Mouse (Mus musculus) natural killer cell, adult 2 months (primary cell): ENCODE results near the gene Nop9.

Experiments used
- DNase-seq, 2 experiments: peaks; one replicate each; pipeline ENCODE4 v3.0.0; 2022; ENCODE audit warnings: low spot score in 2 of 2

Nop9 gene

GRCm38 (mm10) chr14:55727889-55728685, 17.4 kb upstream of the Nop9 start:
- DNase-seq: no peak

- DNase-seq: no peak
These were observed 15.4 kb upstream of the Nop9 start for GRCm38 (mm10) chr14:55730116-55730515.

GRCm38 (mm10) chr14:55730531-55731032, 14.9 kb upstream of the Nop9 start:
- no peak for DNase-seq

- DNase-seq: no peak
These were observed 11.6 kb upstream of the Nop9 start for GRCm38 (mm10) chr14:55733889-55734288.

GRCm38 (mm10) chr14:55734869-55735268, 10.6 kb upstream of the Nop9 start:
- DNase-seq: no peak

- no peak for DNase-seq
These were observed 10.2 kb upstream of the Nop9 start for GRCm38 (mm10) chr14:55735334-55735733.

- DNase-seq: no peak
These were observed 9.7 kb upstream of the Nop9 start for GRCm38 (mm10) chr14:55735758-55736157.

GRCm38 (mm10) chr14:55737086-55737687, 8.3 kb upstream of the Nop9 start:
- no peak for DNase-seq

GRCm38 (mm10) chr14:55743711-55744110, 1.8 kb upstream of the Nop9 start:
- DNase-seq: peak; percentile 84 to 89

- DNase-seq: no peak
These were observed 356 bp downstream of the Nop9 start for GRCm38 (mm10) chr14:55745861-55746237.

- no peak for DNase-seq
These were observed 1.8 kb downstream of the Nop9 start for GRCm38 (mm10) chr14:55747051-55747847.

GRCm38 (mm10) chr14:55757566-55757965, 12.1 kb downstream of the Nop9 start:
- DNase-seq: no peak

- no peak for DNase-seq
These were observed 12.9 kb downstream of the Nop9 start, which contains the start of gene Cideb for GRCm38 (mm10) chr14:55758363-55758784. Gene Cideb, minus strand, starts transcription at chr14:55758458.

- DNase-seq: peak; percentile 83 to 90
These were observed 14.7 kb downstream of the Nop9 start for GRCm38 (mm10) chr14:55760156-55760555.

- DNase-seq: no peak
These were observed 15.7 kb downstream of the Nop9 start, which contains the start of gene Ltb4r2 for GRCm38 (mm10) chr14:55761163-55761562. Gene Ltb4r2, plus strand, starts transcription at chr14:55761428.

GRCm38 (mm10) chr14:55762001-55762821, 16.7 kb downstream of the Nop9 start:
- no peak for DNase-seq

- no peak for DNase-seq
These were observed 17.7 kb downstream of the Nop9 start for GRCm38 (mm10) chr14:55763166-55763565.

GRCm38 (mm10) chr14:55765696-55766095, 20.2 kb downstream of the Nop9 start, which contains the start of gene Ltb4r1:
Gene Ltb4r1, plus strand, starts transcription at chr14:55765962.
- DNase-seq: no peak

- peak; percentile 45 to 50 for DNase-seq
These were observed 22.3 kb downstream of the Nop9 start for GRCm38 (mm10) chr14:55767519-55768414.

GRCm38 (mm10) chr14:55768555-55768954, 23.1 kb downstream of the Nop9 start:
- no peak for DNase-seq
